14 mouse cellular contexts compared by ENCODE assay signal in genomic region chr12:71242791-71243190, GRCm38 (mm10).
"Had no signal": no experiment of that assay in that cellular context is flagged by ENCODE, and none has a peak within 500 bp of the region (broad histone marks: within the 10 kb centered on the region; RNA-seq: fewer than 3 reads in every experiment).

No protein-coding gene starts in this region.

- H3K4me3 ChIP-seq: layer of hippocampus, adult 2 months; limb, embryonic 12.5 days; limb, embryonic 15.5 days; midbrain, embryonic 13.5 days had no signal

- DNase-seq: kidney, adult 2 months; kidney, postnatal 25 days; layer of hippocampus, adult 9-11 months; layer of hippocampus, postnatal 36 days; left cerebral cortex, postnatal 4 days; liver, postnatal 0 days; lung, embryonic 14.5 days had no signal

- H3K27me3 ChIP-seq: limb, embryonic 12.5 days; limb, embryonic 15.5 days; midbrain, embryonic 13.5 days had no signal

- H3K4me1 ChIP-seq: midbrain, embryonic 13.5 days had no signal

- H3K27ac ChIP-seq: kidney, postnatal 0 days; layer of hippocampus, adult 2 months; limb, embryonic 12.5 days; limb, embryonic 15.5 days; liver, embryonic 14.5 days; macrophage; midbrain, embryonic 13.5 days had no signal
